Mouse (Mus musculus) stomach, postnatal 0 days (tissue): ENCODE results near the gene Bahcc1. TPM values are rescaled to one million over a fixed set of nuclear protein-coding genes. Genes with fewer than 3 reads are reported as not detected.

ENCODE experiments used
- ATAC-seq: fragments of 200-750 bp; cut with Nextera tagmentation; 2 replicates; pipeline ENCODE4 v1.8.0; 2017; ENCODE audit not compliant: low FRiP score, low TSS enrichment
- DNase-seq: peaks from one replicate; pipeline ENCODE4 v3.0.0-alpha.2; 2016; ENCODE audit warnings: low spot score
- H3K27ac ChIP-seq: fragments of 300-500 bp; sonication (generic); replicated peaks from 2 replicates; pipeline ENCODE4 v1.5.1; 2014; ENCODE audit warnings: mild to moderate bottlenecking, control low read depth
- H3K27me3 ChIP-seq: fragments of 300-500 bp; sonication (generic); 2 replicates; pipeline ENCODE4 v1.6.1; 2014; ENCODE audit warnings: low read length; ENCODE audit not compliant: control insufficient read depth, insufficient read depth
- H3K36me3 ChIP-seq: fragments of 300-500 bp; sonication (generic); 2 replicates; pipeline ENCODE4 v1.6.1; 2014; ENCODE audit warnings: low read length, mixed read lengths; ENCODE audit not compliant: control insufficient read depth, insufficient read depth
- H3K4me1 ChIP-seq: fragments of 300-500 bp; sonication (generic); replicated peaks from 2 replicates; pipeline ENCODE4 v1.6.1; 2014; ENCODE audit warnings: antibody characterized with exemption; ENCODE audit not compliant: control insufficient read depth, insufficient read depth
- H3K4me2 ChIP-seq: fragments of 300-500 bp; sonication (generic); replicated peaks from 2 replicates; pipeline ENCODE4 v1.6.1; 2014; ENCODE audit warnings: low read depth, mild to moderate bottlenecking, control low read depth, moderate library complexity
- H3K4me3 ChIP-seq: fragments of 300-500 bp; sonication (generic); 2 replicates; pipeline ENCODE4 v1.5.1; 2014; ENCODE audit warnings: low read depth, low read length, control low read depth
- H3K9ac ChIP-seq: fragments of 300-500 bp; sonication (generic); 2 replicates; pipeline ENCODE4 v1.6.1; 2014; ENCODE audit warnings: mild to moderate bottlenecking, low read length, control low read depth, mixed read lengths
- H3K9me3 ChIP-seq: fragments of 300-500 bp; sonication (generic); 2 replicates; pipeline ENCODE4 v1.6.1; 2016; ENCODE audit warnings: low read length; ENCODE audit not compliant: control insufficient read depth
- CTCF ChIP-seq: IDR thresholded peaks from 2 replicates; pipeline ENCODE4 v1.5.1; 2016; ENCODE audit warnings: antibody characterized with exemption, low read depth, mild to moderate bottlenecking, moderate library complexity
- EP300 ChIP-seq: optimal IDR thresholded peaks from 2 replicates; pipeline ENCODE3; 2016; ENCODE audit warnings: antibody characterized with exemption
- WGBS: fragments of 180-500 bp; shearing (Covaris S2); extraction: QIAGEN DNeasy Blood & Tissue Kit; methylation state at CpG from one replicate; pipeline ENCODE4 v1.1.7; 2014; 5-methylcytosine and 5-hydroxymethylcytosine counted together
- polyA plus RNA-seq: library from polyadenylated mRNA; unstranded; fragments of >200 nt; fragmentation: Nextera tagmentation; extraction: Ambion mirVana; gene quantifications from 2 replicates; pipeline ENCODE4 v1.2.1, GENCODE M21; 2015

Bahcc1 gene
- polyA plus RNA-seq, 1 experiment from 2014 or later: 2.7 TPM

DNA sequence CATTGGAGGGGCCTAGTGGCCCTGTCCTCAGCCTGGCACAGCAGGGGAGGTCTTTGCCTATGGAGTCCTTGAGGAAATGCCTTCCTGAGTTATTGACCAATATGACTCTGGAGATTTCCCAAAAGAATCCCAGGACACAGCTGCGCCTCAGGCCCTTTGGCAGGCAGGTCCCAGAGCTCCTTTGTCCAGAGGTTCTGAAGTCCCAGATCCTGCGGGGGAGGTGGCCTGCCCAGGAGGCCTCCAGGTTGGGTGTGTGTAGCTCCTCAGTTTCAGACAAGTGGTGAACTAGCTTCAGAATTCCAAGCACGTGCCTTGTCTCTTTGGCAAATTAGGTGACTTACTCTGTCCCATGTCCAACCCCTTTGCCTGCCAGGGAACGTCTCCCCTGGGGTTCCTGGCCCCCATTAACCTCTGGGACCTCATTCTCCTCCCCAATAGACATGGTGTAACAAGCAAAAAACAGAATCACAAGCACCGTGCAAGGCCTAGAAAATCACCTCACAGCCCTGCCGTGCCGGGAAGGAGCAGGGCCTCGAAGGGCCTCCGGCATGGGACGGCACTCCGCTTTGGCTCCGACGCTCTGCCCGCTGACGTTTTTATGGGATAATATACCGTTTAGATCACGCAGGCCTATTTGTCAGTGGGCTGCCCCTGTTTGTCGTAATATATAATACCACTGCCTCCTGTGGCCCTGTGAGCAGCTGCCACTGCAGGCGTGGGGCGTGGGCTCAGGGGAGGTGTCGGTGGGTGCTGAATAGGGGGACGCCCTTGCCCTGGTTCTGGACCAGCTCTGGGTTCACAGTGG, 10.2 kb downstream of the Bahcc1 start:
- DNase-seq (no peak), ATAC-seq (no peak)
- H3K36me3 ChIP-seq: no peaks in the 10 kb centered on the region
- H3K9ac ChIP-seq: no peak overlapping the region
- no peaks in the 10 kb centered on the region for H3K9me3 ChIP-seq
- H3K4me3 ChIP-seq: no peak overlapping the region
- peak overlapping the region; percentile 41 for H3K27ac ChIP-seq
- no peaks in the 10 kb centered on the region for H3K27me3 ChIP-seq
- H3K4me1 ChIP-seq: peaks cover 27% of the 10 kb centered on the region
- no peak for TF ChIP-seq CTCF
- no peak for TF ChIP-seq EP300
- 55% methylated on average over 22 of the region's 22 CpGs for WGBS
- no peak overlapping the region for H3K4me2 ChIP-seq

GRCm38 (mm10) chr11:120243531-120243820, 10.7 kb downstream of the Bahcc1 start:
- H3K36me3 ChIP-seq: no peaks in the 10 kb centered on the region
- no peaks in the 10 kb centered on the region for H3K9me3 ChIP-seq
- H3K27me3 ChIP-seq: no peaks in the 10 kb centered on the region
- H3K4me1 ChIP-seq: peaks cover 27% of the 10 kb centered on the region
- no peak overlapping the region for H3K4me3 ChIP-seq
- H3K27ac ChIP-seq: 0 out of 2 replicates have a peak overlapping the region, but pooled peaks have one; percentile 40
- WGBS: 80% methylated on average over 6 of the region's 6 CpGs
- DNase-seq: no peak
- no peak for ATAC-seq
- TF ChIP-seq CTCF: no peak
- TF ChIP-seq EP300: no peak
- no peak overlapping the region for H3K4me2 ChIP-seq
- H3K9ac ChIP-seq: no peak overlapping the region

DNA sequence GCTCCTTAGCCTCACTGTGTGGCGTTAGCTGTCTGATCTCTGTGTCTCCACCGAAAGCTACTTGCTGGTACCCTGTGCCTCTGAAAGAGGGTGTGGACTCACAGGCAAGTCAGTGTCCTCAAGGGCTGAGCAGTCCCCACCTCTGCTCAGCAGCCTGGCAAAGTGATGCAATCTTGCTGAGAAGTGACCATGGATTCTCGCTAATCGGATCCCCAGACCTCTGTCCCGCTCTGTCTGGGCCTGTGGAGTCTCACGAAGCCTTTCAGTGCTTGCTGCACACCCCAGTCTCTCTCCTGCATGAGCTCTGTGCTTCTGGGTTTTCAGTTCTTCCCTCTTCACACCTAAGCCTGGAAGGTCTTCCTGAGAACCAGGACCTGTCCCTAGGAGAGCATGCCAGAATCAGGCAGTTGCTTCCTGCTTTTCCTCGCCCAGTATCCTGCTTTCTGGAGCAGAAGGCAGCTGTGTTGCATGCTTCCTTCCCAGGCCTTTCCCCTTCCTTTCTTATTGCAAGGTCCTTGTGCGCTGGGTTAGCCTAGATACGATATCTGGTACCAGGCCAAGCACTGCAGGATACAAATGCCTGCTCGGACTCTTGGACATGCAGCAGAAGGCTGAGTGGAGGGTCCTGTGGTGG, 15.5 kb downstream of the Bahcc1 start:
- Histone ChIP-seq H3K27ac (no peak overlapping the region), H3K27me3 (no peaks in the 10 kb centered on the region)
- TF ChIP-seq CTCF (no peak), EP300 (no peak)

DNA sequence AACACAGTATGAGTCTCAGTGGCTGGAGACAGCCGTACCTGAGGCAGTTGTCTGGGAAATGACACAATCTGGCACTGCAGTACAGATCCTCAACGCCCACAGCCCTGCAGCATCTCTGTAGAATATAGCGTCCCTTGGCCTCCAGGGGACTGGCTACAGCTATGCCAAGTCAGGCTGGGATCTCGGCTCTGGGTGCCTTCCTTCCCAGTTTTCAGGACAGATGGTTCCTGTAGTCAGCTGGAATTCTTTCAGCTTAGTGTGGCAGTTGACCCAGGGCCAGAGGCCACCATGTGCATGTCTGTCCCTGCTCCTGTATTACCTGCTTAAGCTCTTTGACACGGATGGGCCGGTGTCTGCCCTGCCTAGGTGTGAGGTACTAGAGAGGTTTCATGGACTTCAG, 16.2 kb downstream of the Bahcc1 start:
- no peak for DNase-seq
- 87% methylated on average over 6 of the region's 6 CpGs for WGBS
- Histone ChIP-seq H3K9ac (no peak overlapping the region), H3K4me1 (peaks cover 15% of the 10 kb centered on the region), H3K36me3 (no peaks in the 10 kb centered on the region), H3K27me3 (no peaks in the 10 kb centered on the region), H3K9me3 (no peaks in the 10 kb centered on the region), H3K4me3 (no peak overlapping the region), H3K27ac (no peak overlapping the region), H3K4me2 (no peak overlapping the region)
- TF ChIP-seq CTCF (no peak), EP300 (no peak)
- ATAC-seq: no peak

More for the DNA sequence above, 15.5 kb downstream of the Bahcc1 start:
- H3K9ac ChIP-seq: no peak overlapping the region
- H3K9me3 ChIP-seq: no peaks in the 10 kb centered on the region
- no peaks in the 10 kb centered on the region for H3K36me3 ChIP-seq
- H3K4me2 ChIP-seq: no peak overlapping the region
- ATAC-seq (no peak), DNase-seq (no peak)
- peaks cover 18% of the 10 kb centered on the region for H3K4me1 ChIP-seq
- WGBS: 76% methylated on average over 10 of the region's 10 CpGs
- H3K4me3 ChIP-seq: no peak overlapping the region

DNA sequence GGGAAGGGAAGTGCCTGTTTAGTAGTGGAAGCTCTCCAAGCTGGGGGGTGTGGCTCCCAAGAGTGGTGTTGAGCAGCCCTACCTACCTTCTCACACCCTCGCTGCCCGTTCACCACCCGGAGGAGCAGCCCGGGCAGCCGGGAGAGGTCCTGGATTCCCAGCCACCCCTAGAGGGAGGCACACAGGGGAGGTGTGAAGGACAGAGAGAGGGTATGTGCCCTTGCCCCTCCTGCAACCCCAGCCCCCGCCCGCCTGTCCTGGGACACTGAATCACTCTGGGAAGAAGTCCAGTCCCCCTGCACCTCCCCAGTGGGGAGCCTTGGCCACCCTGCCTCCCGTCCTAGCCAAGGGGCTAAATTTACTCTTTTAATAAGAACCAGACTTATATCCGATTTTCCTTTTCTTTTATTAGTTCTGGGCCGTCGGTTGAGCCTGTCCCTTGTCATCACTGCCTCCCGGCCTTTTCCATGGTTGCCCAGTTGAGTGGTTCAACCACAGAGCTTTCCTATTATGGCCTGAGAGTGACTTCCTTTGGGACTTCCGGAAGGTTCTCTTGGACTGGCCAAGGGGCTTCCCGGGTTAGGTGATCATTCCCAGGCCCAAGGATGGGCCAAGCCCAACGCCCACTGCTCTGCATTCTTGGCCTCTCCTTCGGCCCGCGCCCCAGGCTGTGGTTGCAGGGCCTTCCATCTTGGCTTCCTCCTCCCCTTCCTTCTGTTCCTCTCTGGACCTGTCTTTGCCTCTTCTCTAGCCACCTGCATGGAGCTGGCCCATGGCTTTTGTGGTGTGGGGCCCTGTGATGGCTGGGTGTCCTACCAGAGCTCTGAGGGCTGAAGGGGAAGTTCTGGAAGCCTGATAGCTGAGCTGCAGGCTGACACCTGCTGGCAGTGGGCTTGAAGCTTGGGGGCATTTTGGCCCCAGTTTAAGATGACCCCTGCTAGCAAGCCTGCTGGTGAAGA, 18.5 kb downstream of the Bahcc1 start:
- Histone ChIP-seq H3K9me3 (no peaks in the 10 kb centered on the region), H3K4me2 (no peak overlapping the region), H3K27me3 (no peaks in the 10 kb centered on the region), H3K4me1 (peaks cover 21% of the 10 kb centered on the region), H3K27ac (0 out of 2 replicates have a peak overlapping the region, but pooled peaks have one; percentile 4), H3K9ac (no peak overlapping the region), H3K4me3 (no peak overlapping the region), H3K36me3 (no peaks in the 10 kb centered on the region)
- no peak for DNase-seq
- TF ChIP-seq EP300: no peak
- peak; percentile 11; the same call in 1 of the 2 replicates for TF ChIP-seq CTCF
- no peak for ATAC-seq
- WGBS: 67% methylated on average over 17 of the region's 18 CpGs
